Comparison of ENCODE assay signal across 29 mouse cellular contexts in genomic region chr3:101228066-101228465, GRCm38 (mm10). TPM values are rescaled to one million over a fixed set of nuclear protein-coding genes. Genes with fewer than 3 reads are reported as not detected.
DNase-seq lines count a peak whose midpoint lies in the region; ATAC-seq and TF ChIP-seq lines count a peak whose summit lies in the region.
"Had no signal": no experiment of that assay in that cellular context is flagged by ENCODE, and none has a peak within 500 bp of the region (broad histone marks: within the 10 kb centered on the region; RNA-seq: fewer than 3 reads in every experiment).

No protein-coding gene starts in this region.

- WGBS in spleen, adult 2 months = 50% methylated on average over 5 of the region's 5 CpGs

- peak overlapping the region; percentile 48; the same call in 1 of the 2 replicates for H3K27ac ChIP-seq in spleen, adult 2 months (ENCODE audit: insufficient read depth, low read length)
- H3K27ac ChIP-seq: embryonic facial prominence, embryonic 13.5 days; embryonic facial prominence, embryonic 15.5 days; forebrain, embryonic 10.5 days; forebrain, embryonic 12.5 days had no signal

- TF ChIP-seq POLR2A in spleen, adult 2 months (IDR thresholded peaks at IDR 0.05; ENCODE audit: low read depth, low read length) = no peak

- DNase-seq in frontal cortex, adult 2 months (ENCODE audit: extremely low spot score in 1 of 2, low spot score in 1 of 2) = no peak
- DNase-seq in spleen, adult 2 months (ENCODE audit: low read depth in 1 of 2, low spot score in 2 of 2) = peak in 1 of 2 experiments; percentile 46
- no peak for DNase-seq in spleen, adult 12 weeks (ENCODE audit: low spot score)
- peak; percentile 66 for DNase-seq in A20 (ENCODE audit: low read depth, low spot score)
- no peak for DNase-seq in heart, adult 8-10 months (ENCODE audit: low spot score)
- DNase-seq: adrenal gland, adult 8-10 months; adrenal gland, postnatal 14 days; adrenal gland, postnatal 36 days; cerebellum, adult 11 months; cerebellum, adult 18-20 months; cerebellum, adult 8-10 months; cerebellum, adult 9-11 months; cerebellum, postnatal 14 days; cerebellum, postnatal 36 days; embryo, embryonic 11 days had no signal

- no peaks in the 10 kb centered on the region for H3K27me3 ChIP-seq in spleen, adult 2 months (ENCODE audit: control insufficient read depth, insufficient read depth, low read length)
- H3K27me3 ChIP-seq: CH12.LX; embryonic facial prominence, embryonic 13.5 days; embryonic facial prominence, embryonic 15.5 days; forebrain, embryonic 12.5 days; Patski had no signal

- no peaks in the 10 kb centered on the region for H3K36me3 ChIP-seq in spleen, adult 2 months (ENCODE audit: control insufficient read depth, insufficient read depth, low read length)
- H3K36me3 ChIP-seq: embryonic facial prominence, embryonic 13.5 days; embryonic facial prominence, embryonic 15.5 days; forebrain, embryonic 10.5 days; forebrain, embryonic 12.5 days; G1E had no signal

- peak; percentile 81 for ATAC-seq in frontal cortex, adult (ENCODE audit: low TSS enrichment)
- peak; percentile 64; the same call in 1 of the 2 replicates for ATAC-seq in neutrophil, adult 5-6 weeks (ENCODE audit: extremely low read depth, insufficient number of reproducible peaks, low FRiP score, poor library complexity, severe bottlenecking)
- ATAC-seq in cerebellum, adult (ENCODE audit: insufficient number of reproducible peaks, low FRiP score, low TSS enrichment) = no peak
- ATAC-seq: forebrain, embryonic 14.5 days; forebrain, embryonic 16.5 days; Patski had no signal

- H3K4me3 ChIP-seq in spleen, adult 2 months (ENCODE audit: extremely low read depth, insufficient read depth, insufficient read length) = no peak overlapping the region
- H3K4me3 ChIP-seq: embryonic facial prominence, embryonic 13.5 days; embryonic facial prominence, embryonic 15.5 days; erythroblast, embryonic 14.5 days; forebrain, embryonic 10.5 days; forebrain, embryonic 12.5 days had no signal

- no peak for TF ChIP-seq CTCF in spleen, adult 2 months (IDR thresholded peaks at IDR 0.05; ENCODE audit: extremely low read depth, insufficient read depth, insufficient read length, insufficient replicate concordance)

- peaks cover 11% of the 10 kb centered on the region; the same call in 1 of the 2 replicates for H3K4me1 ChIP-seq in spleen, adult 2 months (ENCODE audit: control insufficient read depth, insufficient read depth, insufficient read length)
- H3K4me1 ChIP-seq: embryonic facial prominence, embryonic 13.5 days; embryonic facial prominence, embryonic 15.5 days had no signal

RNA-seq across cellular contexts. Expression of gene Cd2, which starts 59.7 kb away (rescaled TPM):
- 0.11 and 0.14 TPM in 2 replicates for polyA plus RNA-seq in frontal cortex, adult 2 months (2012; rRNA removed)
- polyA plus RNA-seq in spleen, adult 2 months (2012; rRNA removed) = 38.2 and 50.2 TPM in 2 replicates
- 573 and 576 TPM in 2 replicates for total RNA-seq in neutrophil, adult 5-6 weeks (2017)
- 1 to 10 TPM in 1 of 4 experiments, under 1 TPM in 2, not detected in 1; 0.54 to 1.2 (median 1.00) TPM for total RNA-seq in heart, adult 8-10 months (2022)
- polyA plus RNA-seq: embryonic facial prominence, embryonic 11.5 days; embryonic facial prominence, embryonic 13.5 days; erythroblast, embryonic 14.5 days; forebrain, embryonic 10.5 days; forebrain, embryonic 12.5 days; G1E; Patski had no signal

Comparison
In these comparisons a context has a peak if more than half of its experiments do, and no peak if none do; other contexts are left out.
1. RNA of gene Cd2, which starts 59.7 kb away (total RNA-seq): 573 to 576 TPM in neutrophil, adult 5-6 weeks; 0.54 to 1.2 TPM in heart, adult 8-10 months; every median in the first group is over 100 times any median in the second.